Mouse (Mus musculus) G1E (cell line): ENCODE measurements around the gene Pglyrp1. TPM values are rescaled to one million over a fixed set of nuclear protein-coding genes. Genes with fewer than 3 reads are reported as not detected.

Source experiments
- ATAC-seq: 2 replicates; pipeline ENCODE4 v1.8.0; 2016; ENCODE audit warnings: mild to moderate bottlenecking; ENCODE audit not compliant: insufficient number of reproducible peaks, poor library complexity, low FRiP score, severe bottlenecking; ENCODE audit errors: extremely low read depth
- DNase-seq: peaks from one replicate; pipeline ENCODE4 v3.0.0; 2012; ENCODE audit warnings: low spot score
- H3K27me3 ChIP-seq: 2 replicates; pipeline ENCODE4 v1.6.1; 2012; ENCODE audit warnings: mild to moderate bottlenecking, low read length, inconsistent platforms; ENCODE audit not compliant: insufficient read depth
- H3K36me3 ChIP-seq: replicated peaks from 2 replicates; pipeline ENCODE3; 2012; ENCODE audit warnings: mild to moderate bottlenecking, inconsistent platforms
- H3K4me1 ChIP-seq: 2 replicates; pipeline ENCODE4 v1.6.1; 2012; ENCODE audit warnings: low read depth, low read length, inconsistent platforms, mixed read lengths; ENCODE audit not compliant: insufficient read depth
- H3K4me3 ChIP-seq: 2 replicates; pipeline ENCODE4 v1.5.1; 2012; ENCODE audit warnings: low read depth, mild to moderate bottlenecking, inconsistent platforms, low read length, moderate library complexity, mixed read lengths
- H3K9me3 ChIP-seq: replicated peaks from 2 replicates; pipeline ENCODE4 v1.6.1; 2012; ENCODE audit warnings: inconsistent platforms
- CTCF ChIP-seq: IDR thresholded peaks from 2 replicates; pipeline ENCODE4 v1.5.1; 2012; ENCODE audit warnings: low read depth, low read length, inconsistent platforms, mixed read lengths
- GATA1 ChIP-seq: IDR thresholded peaks from 2 replicates; pipeline ENCODE4 v1.6.1; 2012; ENCODE audit warnings: borderline replicate concordance, low read length, inconsistent platforms, mixed read lengths
- GATA2 ChIP-seq: IDR thresholded peaks from 2 replicates; pipeline ENCODE4 v1.6.1; 2012; ENCODE audit warnings: low read depth, low read length, inconsistent platforms, borderline replicate concordance
- POLR2AphosphoS5 ChIP-seq: IDR thresholded peaks from 2 replicates; pipeline ENCODE4 v1.6.1; 2012; ENCODE audit warnings: low read depth, low read length, inconsistent platforms; ENCODE audit not compliant: insufficient replicate concordance
- TAL1 ChIP-seq: conservative IDR thresholded peaks from 2 replicates; pipeline ENCODE4 v1.6.1; 2012; ENCODE audit warnings: low read depth, low read length, inconsistent platforms, mixed read lengths
- polyA plus RNA-seq: library from polyadenylated mRNA; stranded (reverse); fragments of >175 nt; gene quantifications from 2 replicates; pipeline ENCODE4 v1.2.3, GENCODE M21; 2012
- total RNA-seq, 2 experiments: library from RNA; stranded (forward) in 1 of 2; stranded (reverse) in 1 of 2; fragments of 200-1000 nt in 1 of 2; fragments of >200 nt in 1 of 2; fragmentation: Nextera tagmentation in 1 of 2; gene quantifications; 2 replicates each; pipeline ENCODE4 v1.2.3; 2014 to 2017

Pglyrp1 gene
- total and polyA plus RNA-seq, 3 experiments: not detected

DNA sequence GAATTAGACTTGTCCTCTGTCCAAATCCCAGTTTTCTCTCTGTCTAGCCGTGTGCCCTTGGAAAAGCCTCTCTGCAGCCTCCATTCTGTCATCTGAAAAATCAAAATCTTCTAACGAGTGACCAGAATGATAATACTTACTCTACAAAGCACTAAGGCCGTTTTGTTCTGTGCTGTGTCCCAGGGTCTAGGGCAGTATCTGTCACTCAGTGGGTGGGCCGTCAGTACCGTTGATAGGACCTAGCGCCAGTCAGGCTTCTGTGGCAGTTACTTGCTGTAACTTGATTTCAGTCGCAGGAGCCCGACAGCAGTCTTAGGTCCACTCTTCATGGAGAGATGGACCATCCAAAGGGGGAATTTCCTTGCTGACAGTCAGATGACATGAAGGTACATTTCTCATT, 53.2 kb downstream of the Pglyrp1 start:
- Histone ChIP-seq H3K36me3 (no peaks in the 10 kb centered on the region), H3K27me3 (peaks cover 13% of the 10 kb centered on the region), H3K4me3 (no peak overlapping the region), H3K4me1 (peaks cover 3% of the 10 kb centered on the region; the same call in 1 of the 2 replicates), H3K9me3 (no peaks in the 10 kb centered on the region)
- DNase-seq (no peak), ATAC-seq (no peak)
- no peak for TF ChIP-seq TAL1
- no peak for TF ChIP-seq GATA1
- TF ChIP-seq CTCF: no peak
- no peak for TF ChIP-seq GATA2
- TF ChIP-seq POLR2AphosphoS5: no peak

DNA sequence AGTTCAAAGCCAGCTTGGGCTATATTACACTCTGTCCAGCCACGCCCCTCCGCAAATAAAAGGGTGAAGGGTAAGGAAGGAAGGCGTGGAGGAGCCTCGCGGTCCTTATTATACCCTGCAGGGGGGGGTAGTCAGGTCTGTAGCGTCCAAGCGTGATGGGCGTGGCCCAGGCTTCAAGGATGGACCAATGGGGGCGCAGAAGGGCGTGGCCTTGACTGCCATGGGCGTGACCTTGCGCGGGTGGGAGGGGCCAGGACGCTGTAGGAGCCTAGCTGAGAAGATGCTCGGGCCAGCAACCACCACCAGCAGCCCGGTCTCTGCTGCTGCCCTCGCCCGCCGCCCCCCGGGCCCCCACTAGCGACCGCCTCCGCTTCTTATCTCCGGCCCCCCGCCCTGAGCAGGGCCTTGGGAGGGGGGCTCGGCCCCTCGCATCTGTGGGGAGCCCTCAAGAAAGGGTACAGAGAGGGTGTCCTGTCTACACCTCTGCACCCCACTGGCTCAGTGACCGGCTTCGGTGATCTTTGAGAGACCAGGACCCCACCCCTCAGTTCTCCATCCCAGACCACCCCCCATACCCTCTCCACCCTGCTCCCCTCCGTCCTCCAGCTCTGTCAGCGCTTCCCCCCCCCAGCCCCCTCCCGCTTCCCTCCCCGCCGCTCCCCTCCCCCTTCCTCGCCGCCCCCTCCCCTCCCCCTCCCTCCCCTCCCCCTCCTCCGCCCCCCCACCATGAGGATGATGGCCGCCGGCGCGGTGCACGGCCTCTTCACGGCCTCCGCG, 54.2 kb downstream of the Pglyrp1 start, which contains the start of gene Nova2:
TSS of gene Nova2 (plus strand) at position 727 of the 777 bp plus-strand sequence.
- ATAC-seq: no peak; the same call in 1 of the 2 replicates
- peaks cover 3% of the 10 kb centered on the region; the same call in 1 of the 2 replicates for H3K4me1 ChIP-seq
- no peaks in the 10 kb centered on the region for H3K36me3 ChIP-seq
- H3K9me3 ChIP-seq: no peaks in the 10 kb centered on the region
- no peak within 1 kb of the TSS for H3K4me3 ChIP-seq
- DNase-seq: no peak
- H3K27me3 ChIP-seq: peaks cover 13% of the 10 kb centered on the region
- TF ChIP-seq GATA1: no peak
- no peak for TF ChIP-seq GATA2
- TF ChIP-seq CTCF: no peak
- TF ChIP-seq POLR2AphosphoS5: no peak
- no peak for TF ChIP-seq TAL1

DNA sequence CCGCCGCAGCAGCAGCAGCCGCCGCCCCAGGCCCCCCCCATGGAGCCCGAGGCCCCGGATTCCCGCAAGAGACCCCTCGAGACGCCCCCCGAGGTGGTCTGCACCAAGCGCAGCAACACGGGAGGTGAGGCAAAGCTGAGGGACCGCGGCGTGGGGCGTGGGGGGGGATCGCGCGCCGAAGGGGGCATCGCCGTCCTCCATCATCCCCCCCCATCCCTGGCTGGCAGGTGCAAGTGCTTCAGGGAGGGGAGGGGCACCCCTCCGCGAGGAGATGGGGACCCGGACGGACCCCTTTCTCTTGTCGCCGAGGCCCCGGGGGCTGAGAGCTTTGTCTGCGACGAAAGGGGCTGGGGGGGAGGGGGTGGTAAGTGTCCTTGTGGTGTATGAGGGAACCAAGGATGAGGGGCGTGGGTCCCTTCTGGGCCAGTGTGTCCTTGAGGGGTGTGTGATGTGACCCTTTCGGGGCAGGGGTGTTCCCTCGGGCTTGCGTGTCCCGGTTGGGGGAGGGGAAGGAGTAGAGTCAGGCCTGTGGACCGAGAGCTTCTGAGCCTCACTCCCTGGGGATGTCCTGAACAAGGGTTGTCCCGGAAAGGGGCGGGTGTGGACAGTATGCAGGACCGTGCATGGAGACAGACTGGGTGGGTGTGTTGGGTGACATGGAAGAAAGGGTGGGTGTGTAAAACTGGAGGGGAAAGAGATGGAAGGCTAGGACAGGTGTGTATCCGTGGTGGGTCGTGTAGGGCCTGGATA, 55.1 kb downstream of the Pglyrp1 start:
- ATAC-seq (no peak), DNase-seq (no peak)
- TF ChIP-seq TAL1 (no peak), GATA2 (no peak), GATA1 (no peak), POLR2AphosphoS5 (no peak), CTCF (no peak)
- no peak overlapping the region for H3K4me3 ChIP-seq
- peaks cover 10% of the 10 kb centered on the region for H3K27me3 ChIP-seq
- no peaks in the 10 kb centered on the region; the same call in 1 of the 2 replicates for H3K4me1 ChIP-seq
- H3K9me3 ChIP-seq: no peaks in the 10 kb centered on the region
- no peaks in the 10 kb centered on the region for H3K36me3 ChIP-seq

DNA sequence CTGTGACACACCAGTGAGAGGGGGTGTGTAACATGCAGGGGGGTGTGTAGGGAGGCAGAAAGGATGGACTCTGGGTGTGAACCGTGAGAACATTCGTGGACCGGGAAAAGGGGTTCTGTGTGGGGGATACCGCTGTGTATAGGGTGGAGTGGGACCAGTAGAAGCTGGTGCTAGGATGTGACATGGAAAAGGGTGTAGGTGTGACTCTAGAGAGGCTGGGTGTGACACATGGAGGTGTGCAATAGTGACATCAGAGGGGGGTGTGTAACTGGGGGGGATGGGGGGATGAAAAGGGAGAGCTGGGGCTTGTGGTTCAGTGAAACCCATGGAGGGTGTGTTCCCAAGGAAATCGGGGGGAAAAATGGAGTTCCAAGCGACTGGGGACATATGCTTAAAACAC, 55.8 kb downstream of the Pglyrp1 start:
- Histone ChIP-seq H3K27me3 (peaks cover 7% of the 10 kb centered on the region), H3K4me3 (no peak overlapping the region), H3K9me3 (no peaks in the 10 kb centered on the region), H3K36me3 (no peaks in the 10 kb centered on the region), H3K4me1 (no peaks in the 10 kb centered on the region; the same call in 1 of the 2 replicates)
- TF ChIP-seq TAL1 (no peak), GATA1 (no peak), GATA2 (no peak), POLR2AphosphoS5 (no peak), CTCF (no peak)
- no peak for DNase-seq
- ATAC-seq: no peak

DNA sequence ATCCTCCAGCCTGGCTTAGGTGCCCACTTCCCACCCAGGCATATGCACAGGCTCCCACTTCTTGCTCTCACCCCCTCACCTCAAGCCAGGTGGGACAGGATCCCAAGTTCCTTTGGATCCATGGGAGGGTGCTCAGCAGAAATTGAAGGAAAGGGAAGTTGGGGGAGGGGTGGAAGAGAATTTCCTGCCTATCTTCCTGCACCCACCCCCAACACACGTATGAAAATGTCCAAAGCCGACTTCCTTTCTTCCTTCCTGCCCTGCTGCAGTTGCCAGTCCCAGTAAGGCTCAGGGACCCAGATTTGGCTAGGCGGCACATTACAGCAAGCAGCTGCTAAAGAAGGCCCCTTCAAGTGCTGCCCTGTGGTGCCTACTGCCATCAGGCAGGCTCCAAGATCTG, 56.6 kb downstream of the Pglyrp1 start:
- Histone ChIP-seq H3K4me1 (no peaks in the 10 kb centered on the region; the same call in 1 of the 2 replicates), H3K27me3 (peaks cover 7% of the 10 kb centered on the region), H3K36me3 (no peaks in the 10 kb centered on the region), H3K4me3 (no peak overlapping the region), H3K9me3 (no peaks in the 10 kb centered on the region)
- DNase-seq: no peak
- no peak for ATAC-seq
- no peak for TF ChIP-seq TAL1
- TF ChIP-seq GATA1: no peak
- TF ChIP-seq GATA2: no peak
- no peak for TF ChIP-seq CTCF
- TF ChIP-seq POLR2AphosphoS5: no peak

Other genes starting within 250 kb of the Pglyrp1 start
- gene Psg21, start 214.6 kb upstream of the Pglyrp1 start, total RNA-seq (2014; fragmentation: Nextera tagmentation): not detected in 2 replicates
- 0.22 TPM in 1 of 2 replicates, not detected in the other for gene Psg21, start 214.6 kb upstream of the Pglyrp1 start, total RNA-seq (2017)
- gene Psg21, start 214.6 kb upstream of the Pglyrp1 start, polyA plus RNA-seq: not detected in 2 replicates
- gene Psg20, start 185.1 kb upstream of the Pglyrp1 start, total RNA-seq (2014; fragmentation: Nextera tagmentation): not detected in 2 replicates
- gene Psg20, start 185.1 kb upstream of the Pglyrp1 start, total RNA-seq (2017): 0.12 TPM in 1 of 2 replicates, not detected in the other
- not detected in 2 replicates for gene Psg20, start 185.1 kb upstream of the Pglyrp1 start, polyA plus RNA-seq
- not detected in 2 replicates for gene Psg22, start 153.2 kb upstream of the Pglyrp1 start, total RNA-seq (2014; fragmentation: Nextera tagmentation)
- gene Psg22, start 153.2 kb upstream of the Pglyrp1 start, total RNA-seq (2017): 0.11 TPM in 1 of 2 replicates, not detected in the other
- gene Psg22, start 153.2 kb upstream of the Pglyrp1 start, polyA plus RNA-seq: not detected in 2 replicates
- gene Psg19, start 72.8 kb upstream of the Pglyrp1 start, total RNA-seq (2014; fragmentation: Nextera tagmentation): not detected in 2 replicates
- gene Psg19, start 72.8 kb upstream of the Pglyrp1 start, total RNA-seq (2017): 0.11 TPM in 1 of 2 replicates, not detected in the other
- gene Psg19, start 72.8 kb upstream of the Pglyrp1 start, polyA plus RNA-seq: not detected in 2 replicates
- gene Psg17, start 49.7 kb upstream of the Pglyrp1 start, total RNA-seq (2014; fragmentation: Nextera tagmentation): not detected in 2 replicates
- gene Psg17, start 49.7 kb upstream of the Pglyrp1 start, total RNA-seq (2017): 0.11 TPM in 1 of 2 replicates, not detected in the other
- not detected in 2 replicates for gene Psg17, start 49.7 kb upstream of the Pglyrp1 start, polyA plus RNA-seq
- not detected in 2 replicates for gene Mill2, start 31.4 kb upstream of the Pglyrp1 start, total RNA-seq (2014; fragmentation: Nextera tagmentation)
- 0.06 and 0.11 TPM in 2 replicates for gene Mill2, start 31.4 kb upstream of the Pglyrp1 start, total RNA-seq (2017)
- gene Mill2, start 31.4 kb upstream of the Pglyrp1 start, polyA plus RNA-seq: not detected in 2 replicates
- gene Ccdc61, start 39.1 kb downstream of the Pglyrp1 start, total RNA-seq (2014; fragmentation: Nextera tagmentation): 2.1 and 9.6 TPM in 2 replicates
- 5.1 and 9.4 TPM in 2 replicates for gene Ccdc61, start 39.1 kb downstream of the Pglyrp1 start, total RNA-seq (2017)
- gene Ccdc61, start 39.1 kb downstream of the Pglyrp1 start, polyA plus RNA-seq: 47.9 and 61.1 TPM in 2 replicates
- gene Nova2, start 54.6 kb downstream of the Pglyrp1 start, total RNA-seq (2014; fragmentation: Nextera tagmentation): not detected in 2 replicates
- gene Nova2, start 54.6 kb downstream of the Pglyrp1 start, total RNA-seq (2017): under 0.01 and 0.05 TPM in 2 replicates
- not detected in 2 replicates for gene Nova2, start 54.6 kb downstream of the Pglyrp1 start, polyA plus RNA-seq
- not detected in 2 replicates for gene Nanos2, start 116.1 kb downstream of the Pglyrp1 start, total RNA-seq (2014; fragmentation: Nextera tagmentation)
- gene Nanos2, start 116.1 kb downstream of the Pglyrp1 start, total RNA-seq (2017): 0.12 and 0.16 TPM in 2 replicates
- gene Nanos2, start 116.1 kb downstream of the Pglyrp1 start, polyA plus RNA-seq: not detected in 2 replicates
- 2.4 and 3.9 TPM in 2 replicates for gene Mypop, start 119.9 kb downstream of the Pglyrp1 start, total RNA-seq (2014; fragmentation: Nextera tagmentation)
- 2.0 and 4.1 TPM in 2 replicates for gene Mypop, start 119.9 kb downstream of the Pglyrp1 start, total RNA-seq (2017)
- gene Mypop, start 119.9 kb downstream of the Pglyrp1 start, polyA plus RNA-seq: 15.8 and 20.5 TPM in 2 replicates
- gene Irf2bp1, start 132.7 kb downstream of the Pglyrp1 start, total RNA-seq (2014; fragmentation: Nextera tagmentation): 34.1 and 34.9 TPM in 2 replicates
- 13.4 TPM in 2 replicates for gene Irf2bp1, start 132.7 kb downstream of the Pglyrp1 start, total RNA-seq (2017)
- 105 and 139 TPM in 2 replicates for gene Irf2bp1, start 132.7 kb downstream of the Pglyrp1 start, polyA plus RNA-seq
- not detected in 2 replicates for gene Foxa3, start 152.2 kb downstream of the Pglyrp1 start, total RNA-seq (2014; fragmentation: Nextera tagmentation)
- not detected in 2 replicates for gene Foxa3, start 152.2 kb downstream of the Pglyrp1 start, total RNA-seq (2017)
- gene Foxa3, start 152.2 kb downstream of the Pglyrp1 start, polyA plus RNA-seq: 0.03 TPM in 1 of 2 replicates, not detected in the other
- gene Sympk, start 153.0 kb downstream of the Pglyrp1 start, total RNA-seq (2014; fragmentation: Nextera tagmentation): 119 and 149 TPM in 2 replicates
- 47.6 and 48.1 TPM in 2 replicates for gene Sympk, start 153.0 kb downstream of the Pglyrp1 start, total RNA-seq (2017)
- gene Sympk, start 153.0 kb downstream of the Pglyrp1 start, polyA plus RNA-seq: 257 and 260 TPM in 2 replicates
- not detected in 2 replicates for gene Rsph6a, start 183.4 kb downstream of the Pglyrp1 start, total RNA-seq (2014; fragmentation: Nextera tagmentation)
- 0.33 and 0.76 TPM in 2 replicates for gene Rsph6a, start 183.4 kb downstream of the Pglyrp1 start, total RNA-seq (2017)
- 0.16 and 0.23 TPM in 2 replicates for gene Rsph6a, start 183.4 kb downstream of the Pglyrp1 start, polyA plus RNA-seq
- gene Dmwd, start 204.9 kb downstream of the Pglyrp1 start, total RNA-seq (2014; fragmentation: Nextera tagmentation): 36.2 and 50.6 TPM in 2 replicates
- gene Dmwd, start 204.9 kb downstream of the Pglyrp1 start, total RNA-seq (2017): 22.4 and 23.6 TPM in 2 replicates
- gene Dmwd, start 204.9 kb downstream of the Pglyrp1 start, polyA plus RNA-seq: 141 and 150 TPM in 2 replicates
- 17.1 and 27.5 TPM in 2 replicates for gene Dmpk, start 212.5 kb downstream of the Pglyrp1 start, total RNA-seq (2014; fragmentation: Nextera tagmentation)
- gene Dmpk, start 212.5 kb downstream of the Pglyrp1 start, total RNA-seq (2017): 7.3 and 8.0 TPM in 2 replicates
- 78.7 and 82.1 TPM in 2 replicates for gene Dmpk, start 212.5 kb downstream of the Pglyrp1 start, polyA plus RNA-seq
- 1.8 and 3.8 TPM in 2 replicates for gene Six5, start 223.3 kb downstream of the Pglyrp1 start, total RNA-seq (2014; fragmentation: Nextera tagmentation)
- 2.6 and 3.6 TPM in 2 replicates for gene Six5, start 223.3 kb downstream of the Pglyrp1 start, total RNA-seq (2017)
- 9.2 and 9.9 TPM in 2 replicates for gene Six5, start 223.3 kb downstream of the Pglyrp1 start, polyA plus RNA-seq
- 0.39 TPM in 1 of 2 replicates, not detected in the other for gene Gm4969, start 247.0 kb downstream of the Pglyrp1 start, total RNA-seq (2014; fragmentation: Nextera tagmentation)
- 0.05 TPM in 1 of 2 replicates, not detected in the other for gene Gm4969, start 247.0 kb downstream of the Pglyrp1 start, total RNA-seq (2017)
- 0.01 TPM in 1 of 2 replicates, not detected in the other for gene Gm4969, start 247.0 kb downstream of the Pglyrp1 start, polyA plus RNA-seq
- gene Fbxo46, start 248.5 kb downstream of the Pglyrp1 start, total RNA-seq (2014; fragmentation: Nextera tagmentation): 3.3 and 6.7 TPM in 2 replicates
- gene Fbxo46, start 248.5 kb downstream of the Pglyrp1 start, total RNA-seq (2017): 6.2 and 7.2 TPM in 2 replicates
- gene Fbxo46, start 248.5 kb downstream of the Pglyrp1 start, polyA plus RNA-seq: 27.3 and 27.8 TPM in 2 replicates